Mouse (Mus musculus) stomach, postnatal 0 days (tissue): ENCODE results near the gene She.

ENCODE experiments used
- CTCF ChIP-seq: IDR thresholded peaks from 2 replicates; pipeline ENCODE4 v1.5.1; 2016; ENCODE audit warnings: antibody characterized with exemption, low read depth, mild to moderate bottlenecking, moderate library complexity
- EP300 ChIP-seq: optimal IDR thresholded peaks from 2 replicates; pipeline ENCODE3; 2016; ENCODE audit warnings: antibody characterized with exemption

DNA sequence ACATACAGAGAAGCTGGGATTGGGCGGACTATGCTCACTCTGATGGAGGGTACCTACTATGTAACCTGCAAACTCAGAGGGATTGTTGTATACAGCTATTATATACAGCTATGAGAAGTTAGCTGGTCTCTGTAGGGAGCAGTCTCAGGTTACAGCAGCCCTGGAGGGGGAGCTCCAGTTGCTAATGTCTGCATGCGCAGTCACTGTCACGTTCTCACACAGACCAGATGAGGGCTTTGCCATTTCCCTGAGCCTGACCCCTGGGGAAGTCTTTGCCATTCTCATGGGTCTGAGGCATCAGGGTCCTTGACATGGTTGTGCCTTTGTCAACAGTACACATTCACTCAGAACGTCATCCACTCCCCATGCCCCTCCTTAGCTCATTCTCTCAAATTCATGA lies 26.0 kb upstream of the She start:
- no peak for TF ChIP-seq CTCF
- TF ChIP-seq EP300: no peak
